Mouse (Mus musculus) lung, adult 18-20 months (tissue): ENCODE measurements around the gene Abhd2.

ENCODE experiments used
- DNase-seq, 2 experiments: peaks; one replicate each; pipeline ENCODE4 v3.0.0; 2022; ENCODE audit warnings: mixed read lengths in 2 of 2

The Abhd2 gene

GRCm38 (mm10) chr7:79294449-79294980 is 21.5 kb downstream of the Abhd2 start:
- DNase-seq = no peak

- DNase-seq = no peak
Observed at GRCm38 (mm10) chr7:79295196-79295826, 22.3 kb downstream of the Abhd2 start.

GRCm38 (mm10) chr7:79298681-79299080 is 25.7 kb downstream of the Abhd2 start:
- DNase-seq = no peak

GRCm38 (mm10) chr7:79299548-79299947 is 26.5 kb downstream of the Abhd2 start:
- DNase-seq = peak; percentile 61 to 70

DNA sequence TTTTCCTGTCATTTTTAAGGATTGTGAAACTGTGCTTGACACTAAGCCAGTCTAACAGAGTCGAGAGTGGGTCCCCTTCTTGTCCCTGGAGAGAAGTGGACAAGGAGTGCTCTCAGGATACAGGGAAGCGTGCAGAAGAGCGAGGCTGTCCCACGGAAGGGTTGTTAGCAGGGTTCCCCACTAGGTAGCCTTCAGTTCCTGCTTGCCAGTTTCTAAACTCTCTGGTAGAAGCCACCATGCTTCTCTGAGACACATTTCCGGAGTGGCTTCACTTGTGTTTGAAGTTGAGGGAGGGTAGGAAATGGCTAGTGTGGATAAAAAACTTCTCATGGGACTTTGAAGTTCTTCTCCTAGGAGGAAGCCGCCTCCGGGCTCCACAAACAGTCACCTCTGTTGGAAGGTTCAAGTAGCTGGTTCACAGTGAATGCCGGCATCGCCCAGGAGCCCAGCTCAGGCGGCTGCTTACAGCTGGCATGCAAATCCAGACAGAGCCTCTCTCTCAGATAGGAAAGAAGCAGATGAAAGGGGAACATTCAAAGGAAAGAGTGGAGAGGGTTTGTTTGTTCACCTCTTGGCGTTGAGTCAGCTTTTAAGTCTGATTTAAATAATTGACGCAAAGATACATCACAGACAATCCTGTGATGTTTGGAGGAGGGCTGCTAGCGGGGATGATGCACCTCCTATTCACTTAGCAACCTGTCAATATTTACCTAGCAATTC is 27.6 kb downstream of the Abhd2 start:
- peak in 1 of 2 experiments; percentile 55 for DNase-seq

- no peak for DNase-seq
Observed at GRCm38 (mm10) chr7:79302145-79302544, 29.1 kb downstream of the Abhd2 start.

DNA sequence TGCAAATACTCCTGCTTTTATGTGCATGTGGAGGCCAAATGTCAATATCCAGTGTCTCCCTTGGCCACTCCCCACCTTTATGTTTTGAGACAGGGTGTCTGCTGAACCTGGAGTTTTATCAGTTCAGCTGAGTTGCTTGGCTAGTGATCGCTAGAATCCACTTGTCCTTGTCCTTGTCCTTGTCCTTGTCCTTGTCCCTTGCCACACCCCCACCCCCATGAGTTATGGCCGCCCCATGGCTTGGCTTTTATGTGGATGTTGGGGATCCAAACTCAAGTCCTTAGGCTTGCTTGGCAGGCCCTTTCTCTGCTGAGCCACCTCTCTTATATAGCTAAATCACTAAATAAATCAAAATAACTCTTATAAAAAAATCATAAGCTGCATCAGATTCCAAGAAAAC is 29.6 kb downstream of the Abhd2 start:
- no peak for DNase-seq

DNA sequence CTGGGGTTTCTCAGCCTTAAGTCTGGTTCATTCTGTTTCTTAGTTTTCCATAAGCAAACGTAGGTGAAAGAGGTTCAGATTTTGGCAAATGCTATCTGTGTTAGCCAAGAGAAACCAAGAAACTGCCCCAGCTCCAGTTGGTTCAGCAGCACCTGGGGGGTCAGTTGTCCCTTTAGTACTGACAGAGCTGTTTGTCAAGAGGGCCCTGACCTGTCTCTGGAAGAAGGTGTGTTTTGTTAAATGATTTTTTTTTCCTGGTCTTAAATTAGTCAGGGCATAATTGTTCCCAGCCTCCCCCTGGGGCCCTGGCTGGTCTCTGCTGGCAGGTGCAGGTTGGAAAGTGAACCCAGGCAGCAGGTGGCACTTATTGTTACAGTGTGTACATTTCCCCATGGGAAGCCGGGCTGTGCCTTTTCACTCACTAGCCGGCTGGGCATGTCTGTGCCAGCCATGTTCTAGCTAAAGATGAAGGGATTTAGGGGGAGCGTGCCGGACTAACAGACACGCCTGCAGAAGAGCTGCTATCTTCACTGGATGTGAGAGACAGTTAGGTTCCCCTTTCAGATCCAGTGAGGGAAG is 30.3 kb downstream of the Abhd2 start:
- no peak for DNase-seq

GRCm38 (mm10) chr7:79308455-79309030 is 35.5 kb downstream of the Abhd2 start:
- no peak for DNase-seq

DNA sequence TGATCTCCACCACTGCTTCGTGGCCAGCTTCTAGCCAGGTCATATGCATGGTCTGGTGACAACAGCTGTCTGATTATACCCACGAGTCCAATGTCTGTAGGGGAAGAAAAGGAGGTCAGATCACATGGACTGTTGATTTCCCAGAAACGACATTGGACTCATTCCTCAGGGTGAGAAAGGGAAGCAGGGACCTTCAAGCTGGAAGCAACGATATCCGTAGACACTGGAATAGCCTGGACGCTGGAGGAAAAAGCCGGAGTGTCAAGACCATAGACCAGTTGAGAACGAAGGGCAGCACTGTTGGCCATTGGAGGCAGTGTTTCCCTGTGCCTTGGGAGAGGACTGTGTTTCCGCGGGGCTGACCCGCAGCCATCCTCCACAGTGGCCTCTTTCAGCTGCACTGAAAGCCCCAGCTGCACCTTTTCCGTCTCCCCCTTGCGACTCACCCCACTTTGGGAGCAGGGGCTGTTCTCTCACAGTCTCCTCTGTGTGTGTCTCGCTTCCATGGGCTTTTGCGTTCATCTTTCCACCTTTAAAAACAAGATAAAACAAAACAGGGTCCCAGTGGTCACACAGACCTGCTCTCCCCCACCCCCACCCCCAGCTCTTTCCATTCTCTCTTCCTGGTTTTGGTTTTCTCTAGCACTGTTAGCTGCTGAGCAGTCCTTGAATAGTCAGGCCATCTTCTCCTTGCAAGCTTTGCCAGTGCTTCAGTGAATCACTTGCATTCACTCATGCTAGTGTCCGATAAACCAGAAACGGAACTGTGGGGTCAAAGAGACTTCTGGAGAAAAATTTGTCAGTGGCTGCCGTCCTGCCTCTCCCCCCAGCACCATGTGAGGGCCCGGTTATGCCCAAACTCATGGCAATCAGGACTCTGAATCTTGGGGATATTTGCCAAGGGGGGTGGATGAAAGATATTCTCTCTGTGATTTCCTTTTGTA is 36.5 kb downstream of the Abhd2 start:
- no peak for DNase-seq

DNA sequence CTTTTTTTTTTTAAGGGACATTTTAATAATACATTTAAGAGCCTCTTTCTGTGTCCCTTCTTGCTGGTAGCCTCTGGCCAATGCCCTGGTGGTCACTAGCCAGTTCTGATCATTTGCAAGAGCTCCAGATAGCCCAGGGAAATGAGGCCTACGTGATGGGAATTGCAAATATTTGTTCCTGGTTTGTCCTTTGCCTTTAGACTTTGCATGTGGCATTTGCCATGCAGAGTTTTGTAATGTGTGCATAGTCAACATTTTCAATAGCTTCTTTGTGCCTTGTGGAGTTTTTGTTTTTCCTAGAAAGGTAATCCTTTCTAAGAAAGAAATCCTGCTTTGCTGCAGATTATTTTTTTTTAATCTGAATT is 37.2 kb downstream of the Abhd2 start:
- DNase-seq = no peak

DNA sequence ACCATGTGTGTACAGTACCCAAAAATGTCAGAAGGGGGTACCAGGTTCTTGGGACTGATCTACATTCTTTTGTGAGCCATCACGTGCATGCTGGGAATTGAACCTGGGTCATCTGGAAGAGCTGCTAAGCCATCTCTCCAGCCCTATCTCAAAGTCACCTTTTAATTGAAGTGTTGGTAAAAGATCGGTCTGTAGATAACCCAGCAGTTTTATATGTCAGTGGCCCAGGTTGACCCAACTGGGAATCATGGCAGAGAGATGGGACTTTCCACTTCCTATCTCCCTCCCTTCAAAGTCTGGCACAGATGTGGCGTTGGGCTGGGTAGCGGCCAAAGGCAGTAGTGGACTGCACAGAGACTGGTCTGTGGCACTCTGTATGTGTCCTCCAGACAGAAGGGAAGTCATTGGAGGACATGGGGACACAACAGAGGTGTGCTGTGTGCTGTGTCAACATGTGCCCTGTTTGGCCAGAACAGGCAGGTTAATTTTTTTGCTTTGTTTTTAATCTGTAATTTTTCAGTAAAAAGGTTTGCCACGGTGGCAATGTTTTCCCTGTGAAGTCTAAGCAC is 38.5 kb downstream of the Abhd2 start:
- no peak for DNase-seq

GRCm38 (mm10) chr7:79312246-79312645 is 39.2 kb downstream of the Abhd2 start:
- DNase-seq = no peak

DNA sequence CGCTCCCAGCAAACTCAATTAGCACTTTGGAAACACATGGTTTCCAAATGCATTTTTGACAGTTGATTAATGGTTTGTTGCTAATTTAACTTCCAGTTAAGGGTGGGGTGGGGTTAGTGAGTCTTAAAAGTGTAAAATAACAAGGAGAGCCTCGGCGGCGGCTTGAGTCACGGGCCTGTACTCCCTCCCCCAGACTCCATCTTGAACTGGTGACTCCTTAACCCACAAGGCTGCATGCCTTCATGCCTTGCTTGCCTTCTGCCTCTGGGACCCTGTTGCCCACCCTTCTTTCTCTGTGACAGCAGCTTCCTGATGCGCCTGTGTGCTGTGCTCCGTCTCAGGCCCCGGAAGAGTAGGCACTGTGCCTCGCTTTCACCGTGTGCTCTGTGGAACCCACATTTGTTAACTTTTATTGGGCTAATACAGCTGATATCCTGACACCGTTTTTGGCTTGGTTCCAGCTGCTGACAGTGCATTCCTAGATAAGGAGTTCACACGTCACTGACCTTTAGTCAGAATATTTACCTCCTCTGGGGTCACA is 40.6 kb downstream of the Abhd2 start:
- no peak for DNase-seq

DNA sequence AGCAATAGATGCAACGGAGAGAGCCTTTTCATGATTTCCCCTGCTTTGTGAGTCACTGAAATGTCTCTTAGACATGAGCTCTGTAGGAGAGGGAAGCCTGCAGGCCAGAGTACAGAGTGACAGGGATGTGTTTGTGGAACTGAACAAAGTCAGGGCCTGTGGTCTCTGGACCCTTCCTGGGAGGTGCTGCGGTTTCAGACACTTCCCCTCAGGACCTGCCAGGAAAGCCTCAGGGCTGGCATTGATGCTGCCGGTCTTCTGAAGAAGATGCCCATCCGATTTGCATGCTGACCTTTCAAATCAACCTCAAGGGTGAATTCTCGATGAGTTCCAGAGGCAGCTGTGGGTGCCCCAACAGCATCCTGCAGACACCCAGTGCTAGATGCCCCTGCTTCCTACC is 41.5 kb downstream of the Abhd2 start:
- no peak for DNase-seq

GRCm38 (mm10) chr7:79315149-79315548 is 42.1 kb downstream of the Abhd2 start:
- DNase-seq = no peak

GRCm38 (mm10) chr7:79316069-79316695 is 43.2 kb downstream of the Abhd2 start:
- DNase-seq = no peak

DNA sequence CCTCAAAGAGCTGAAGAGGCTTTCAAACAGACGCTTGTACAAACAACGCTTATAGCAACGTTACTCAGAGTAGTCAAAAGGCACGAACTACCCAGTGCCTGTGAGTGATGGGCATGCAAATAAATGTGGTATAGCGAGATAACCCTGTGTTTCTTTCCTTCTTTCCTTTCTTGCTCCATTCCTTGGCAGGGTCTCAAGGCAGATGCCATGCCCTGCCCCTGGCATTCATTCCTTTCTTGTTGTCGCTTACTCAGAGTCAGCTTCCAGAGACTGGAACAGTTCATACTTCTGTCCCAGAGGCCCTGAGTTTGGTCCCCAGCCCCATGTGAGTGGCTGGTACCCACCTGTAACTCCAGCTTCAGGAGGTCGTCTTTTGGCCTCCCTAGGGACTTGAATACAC is 44.6 kb downstream of the Abhd2 start:
- DNase-seq = no peak

DNA sequence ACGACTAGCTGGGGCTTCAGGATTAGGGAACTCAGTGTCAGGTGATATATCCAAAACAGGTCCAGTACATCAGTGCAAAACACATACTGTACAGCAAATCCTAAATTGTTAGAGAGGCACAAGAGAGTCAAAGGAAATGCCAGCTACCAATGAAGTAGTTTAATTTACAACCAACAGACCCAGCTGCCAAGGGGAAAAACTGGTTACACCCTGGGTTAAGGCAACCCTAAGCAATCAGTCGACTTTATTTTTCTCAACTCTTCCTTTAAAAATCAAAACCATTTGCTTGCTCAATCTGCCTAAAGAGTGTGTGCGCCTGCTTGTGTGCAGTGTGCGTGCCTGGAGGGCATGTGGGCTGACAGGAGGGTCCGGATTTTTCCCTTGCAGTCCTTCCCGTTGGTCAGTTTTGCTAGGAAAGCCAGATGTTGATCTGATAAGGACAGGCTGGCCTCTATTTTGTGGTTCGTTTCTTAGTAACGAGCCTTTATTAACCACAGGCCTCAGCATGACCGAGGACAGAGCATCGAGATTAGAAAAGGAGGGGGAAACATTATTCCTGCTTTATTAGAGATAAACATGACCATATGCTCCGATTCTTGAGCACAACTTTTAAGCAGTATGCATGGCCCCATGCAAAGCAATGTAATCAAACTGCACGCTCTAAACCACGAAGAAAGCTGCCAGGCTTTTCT is 45.3 kb downstream of the Abhd2 start:
- no peak for DNase-seq

DNA sequence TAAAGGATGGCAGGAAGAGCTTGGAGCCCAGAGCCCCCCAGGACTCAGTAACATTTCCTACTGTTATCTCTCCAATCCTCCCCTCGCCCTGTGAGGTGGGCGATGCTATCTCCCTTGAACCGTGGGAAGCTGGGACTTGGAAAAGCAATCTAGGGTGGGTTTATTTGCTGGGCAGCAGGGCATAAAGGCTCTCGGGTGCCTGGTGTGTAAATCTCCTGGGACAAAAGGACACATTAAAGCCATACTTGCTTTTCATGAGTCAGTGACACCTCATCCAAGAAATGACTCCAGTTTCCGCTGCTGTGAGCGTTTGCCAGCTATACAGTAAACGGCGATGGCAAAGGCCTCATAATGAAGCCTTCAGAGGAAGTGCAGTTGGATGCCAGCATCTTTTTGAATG is 50.9 kb downstream of the Abhd2 start:
- DNase-seq = no peak

- no peak for DNase-seq
Observed at GRCm38 (mm10) chr7:79328769-79329168, 55.8 kb downstream of the Abhd2 start.
